Mouse (Mus musculus) NIH3T3 (cell line): ENCODE results near the gene Zfp518a.

Experiments
- DNase-seq: peaks from one replicate; pipeline ENCODE4 v3.0.0-alpha.2; 2012; ENCODE audit warnings: low read depth

Gene Zfp518a

DNA sequence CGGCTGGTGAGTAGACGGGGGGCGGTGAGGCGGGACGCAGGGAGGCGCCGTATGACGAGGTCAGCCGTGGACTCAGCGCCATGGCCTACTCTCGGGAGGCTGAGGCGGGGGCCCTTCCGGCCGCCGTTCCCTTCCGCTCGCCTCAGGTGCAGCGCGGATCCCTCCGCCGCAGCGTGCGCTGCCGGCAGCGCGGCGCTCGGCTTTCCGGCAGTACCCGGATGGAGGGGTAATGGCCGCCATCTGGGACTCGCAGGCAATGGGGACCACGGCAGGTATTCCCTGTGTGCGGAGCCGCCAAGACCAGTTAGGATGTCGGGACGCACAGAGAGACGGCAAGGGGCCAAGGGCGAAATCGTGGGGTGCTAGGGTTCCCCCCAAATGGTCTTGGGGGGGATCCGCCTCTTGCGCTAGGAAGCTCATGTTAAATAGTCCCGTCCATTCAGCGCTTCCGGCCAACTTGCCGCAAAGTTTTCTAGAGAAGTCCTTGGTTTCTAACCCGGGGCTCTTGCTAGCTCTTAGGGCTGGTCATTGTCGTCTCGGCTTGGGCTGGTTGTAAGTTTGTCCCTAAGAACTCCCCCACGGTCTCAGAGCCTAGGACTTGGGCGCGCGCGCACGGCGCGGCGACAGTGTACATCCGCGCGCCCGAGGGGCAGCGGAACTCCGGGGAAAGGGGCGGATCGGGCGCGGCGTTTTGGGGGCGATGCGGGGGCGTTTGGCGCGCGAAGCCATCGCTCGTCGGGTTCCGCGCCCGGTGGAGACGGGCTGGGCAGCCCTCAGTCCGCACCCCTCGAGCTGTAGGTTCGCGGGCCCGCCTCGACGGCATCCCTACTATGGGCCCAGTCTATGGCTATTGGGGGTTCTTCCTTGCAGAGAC is at the start of gene Zfp518a:
TSS of gene Zfp518a (plus strand) at position 187 of the 874 bp plus-strand sequence.
- DNase-seq: peak; percentile 88

DNA sequence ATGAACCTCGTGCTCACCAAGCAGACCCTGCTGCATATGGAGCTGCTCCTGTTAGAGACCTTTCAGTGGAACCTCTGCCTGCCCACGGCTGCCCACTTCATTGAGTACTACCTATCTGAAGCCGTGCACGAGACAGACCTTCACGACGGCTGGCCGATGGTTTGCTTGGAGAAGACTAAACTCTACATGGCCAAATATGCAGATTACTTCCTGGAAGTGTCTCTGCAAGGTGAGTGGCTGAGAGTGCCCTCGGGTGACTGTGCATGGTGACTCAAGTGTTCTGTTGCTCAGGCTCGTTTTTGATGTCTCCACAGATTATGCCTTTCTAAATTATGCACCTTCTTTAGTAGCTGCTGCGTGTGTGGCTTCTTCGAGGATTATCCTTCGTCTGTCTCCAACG is 49.8 kb upstream of the Zfp518a start:
- DNase-seq: no peak

DNA sequence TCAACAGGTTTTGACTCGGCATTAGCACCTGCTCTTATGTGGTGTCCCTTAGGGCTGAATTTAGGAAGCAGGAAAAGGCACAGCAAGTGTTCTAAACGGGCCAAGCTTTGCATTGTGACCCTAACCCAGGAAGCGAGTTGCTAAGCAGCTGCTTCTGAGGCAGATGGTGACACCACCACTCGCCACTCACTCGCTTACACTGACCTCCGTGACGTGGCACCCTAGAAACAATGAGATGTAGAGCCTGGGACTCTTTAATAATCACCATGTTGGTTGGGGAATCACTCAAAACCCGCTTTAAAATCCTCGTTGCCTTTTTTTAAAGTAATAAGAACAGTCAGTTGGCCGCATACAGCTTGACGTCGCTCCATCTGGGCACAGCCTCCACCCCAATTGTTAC is 45.1 kb upstream of the Zfp518a start:
- no peak for DNase-seq

DNA sequence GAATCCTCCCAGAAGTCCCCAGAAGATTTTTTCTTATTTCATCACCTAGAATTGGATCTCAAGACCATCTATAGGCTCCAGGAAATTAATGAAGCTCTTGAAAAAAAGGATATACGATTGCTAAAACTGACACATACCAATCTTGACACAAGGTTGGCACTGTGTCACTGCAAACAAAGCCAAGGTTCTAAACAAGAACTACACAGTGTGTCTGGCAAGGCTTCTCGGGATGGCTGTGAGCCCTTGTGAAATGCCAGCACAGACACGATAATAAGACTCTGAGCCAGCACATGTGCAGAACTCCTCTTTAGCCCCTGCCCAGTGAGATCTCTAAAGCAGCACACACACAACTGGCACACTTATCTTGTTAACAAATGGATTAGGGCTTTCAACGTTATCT is 35.0 kb upstream of the Zfp518a start:
- peak; percentile 24 for DNase-seq

DNA sequence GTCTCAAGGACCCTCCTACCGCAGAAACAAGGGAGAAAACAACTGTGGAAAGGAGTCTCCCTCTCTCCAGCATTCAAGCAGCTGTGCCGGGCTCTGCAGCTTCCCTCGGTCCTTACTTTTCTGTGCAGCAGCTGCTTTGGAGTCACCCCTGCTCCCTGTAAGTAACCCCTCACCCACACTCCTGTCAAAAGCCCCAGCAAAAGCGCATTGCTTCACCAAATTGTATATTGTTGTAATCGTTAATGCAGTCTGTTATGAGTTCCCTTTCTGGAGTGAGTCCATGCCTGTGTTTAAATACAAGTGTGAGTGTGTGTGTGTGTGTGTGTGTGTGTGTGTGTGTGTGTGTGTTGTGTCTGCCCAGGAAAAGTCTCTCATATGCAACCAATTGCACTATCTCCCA is 26.2 kb upstream of the Zfp518a start:
- peak; percentile 20 for DNase-seq

DNA sequence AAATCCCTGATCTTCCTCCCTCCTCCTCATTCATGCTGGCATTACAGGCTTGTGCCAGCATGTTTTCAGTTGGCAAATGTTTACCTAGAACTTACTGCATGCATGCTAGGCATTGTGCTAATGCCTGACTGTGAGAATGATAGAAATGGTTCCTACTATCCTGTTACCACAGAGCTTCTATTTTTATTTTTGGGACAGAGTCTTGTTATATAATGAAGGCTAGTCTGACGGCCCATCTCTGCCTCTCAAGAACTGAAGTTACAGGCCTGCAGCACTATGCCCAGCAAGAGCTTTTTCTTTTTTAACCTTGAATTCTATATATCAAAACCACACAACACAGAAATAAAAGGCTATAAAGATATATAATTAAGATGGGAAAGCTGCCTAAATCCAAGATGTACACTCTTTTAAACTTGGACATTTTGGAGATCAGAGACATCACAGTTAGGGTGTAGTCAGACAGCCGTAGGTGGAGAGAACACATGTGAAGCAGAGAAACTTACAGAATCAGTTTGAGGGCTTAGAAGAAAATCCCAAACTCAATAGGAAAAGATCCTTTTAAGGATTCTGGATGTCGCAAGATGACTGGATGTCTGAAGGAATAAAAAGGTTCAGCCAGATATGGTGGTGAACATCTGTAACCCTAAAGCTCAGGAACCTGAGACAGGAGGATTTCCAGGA is 24.9 kb upstream of the Zfp518a start:
- DNase-seq: no peak

DNA sequence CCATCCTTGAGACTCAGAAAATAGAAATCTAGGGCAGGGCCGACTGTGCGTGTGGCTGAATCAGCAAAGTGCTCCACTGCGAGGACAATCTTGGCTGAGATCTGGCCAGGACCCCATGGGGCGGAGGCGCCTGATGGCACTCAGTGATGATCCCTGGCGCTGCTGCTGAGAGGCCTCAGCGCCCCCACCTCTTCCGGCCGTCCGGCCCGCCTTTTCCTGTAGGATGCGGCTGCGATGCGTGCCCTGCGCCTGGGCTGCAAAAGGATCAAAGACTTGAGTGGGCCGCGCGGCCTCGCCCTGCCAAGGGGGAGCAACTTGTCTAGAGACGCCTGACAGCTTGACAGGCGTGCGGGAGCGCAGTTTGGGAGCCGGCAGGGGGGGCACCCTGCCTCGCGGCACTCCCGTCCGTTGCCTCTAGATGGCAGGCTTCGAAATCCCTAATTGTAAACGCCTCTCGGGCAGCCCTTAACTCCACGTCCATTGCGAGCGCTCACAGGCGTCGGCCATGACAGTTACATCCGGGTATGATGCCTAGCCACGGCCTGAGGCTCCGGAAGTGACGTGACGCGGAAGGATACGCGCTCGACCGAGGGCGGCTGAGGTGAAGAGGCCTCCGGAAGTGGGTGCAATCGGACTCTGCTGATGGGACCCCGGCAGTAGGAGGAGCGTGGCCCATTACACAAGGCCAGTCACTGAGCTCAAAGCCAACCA is 21.4 kb upstream of the Zfp518a start:
- DNase-seq: no peak

DNA sequence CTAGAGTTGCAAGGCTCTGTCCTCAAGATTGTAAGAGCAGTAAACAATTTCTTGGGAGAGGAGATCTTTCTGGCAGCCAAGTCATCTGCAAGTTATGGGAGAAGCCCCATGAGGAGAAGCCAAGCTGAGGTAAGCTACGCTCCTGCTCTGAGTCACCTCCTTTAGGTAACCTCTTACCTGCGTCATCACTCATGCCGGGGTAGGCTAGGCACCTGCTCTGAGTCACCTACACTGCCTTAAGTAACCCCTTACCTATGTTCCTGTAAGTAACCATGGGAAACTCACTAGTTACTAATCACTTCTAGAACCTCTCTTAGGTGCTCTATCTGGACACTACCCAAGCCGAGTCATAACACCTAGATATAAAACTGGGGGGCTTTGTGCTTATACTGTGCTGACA is 12.8 kb upstream of the Zfp518a start:
- DNase-seq: no peak

DNA sequence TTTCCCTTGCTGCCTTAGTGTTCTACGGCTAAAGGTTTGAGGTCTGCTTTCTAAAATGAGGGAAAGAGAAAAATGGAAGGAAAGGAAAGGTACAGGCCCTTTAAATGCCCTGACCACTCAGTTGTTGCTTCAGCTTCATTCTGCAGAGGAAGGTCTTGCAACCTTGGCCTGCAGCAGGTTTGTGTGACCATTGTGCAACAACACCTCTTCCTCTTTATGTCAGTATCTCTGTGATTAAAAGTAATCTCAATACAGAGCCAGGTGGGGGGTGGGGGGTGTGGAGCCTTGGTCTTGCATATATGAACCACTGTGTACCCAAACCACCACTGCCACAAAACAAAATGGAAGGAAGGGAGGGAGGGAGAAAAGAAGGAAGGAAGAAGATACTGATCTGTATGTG is 5.6 kb upstream of the Zfp518a start:
- no peak for DNase-seq

DNA sequence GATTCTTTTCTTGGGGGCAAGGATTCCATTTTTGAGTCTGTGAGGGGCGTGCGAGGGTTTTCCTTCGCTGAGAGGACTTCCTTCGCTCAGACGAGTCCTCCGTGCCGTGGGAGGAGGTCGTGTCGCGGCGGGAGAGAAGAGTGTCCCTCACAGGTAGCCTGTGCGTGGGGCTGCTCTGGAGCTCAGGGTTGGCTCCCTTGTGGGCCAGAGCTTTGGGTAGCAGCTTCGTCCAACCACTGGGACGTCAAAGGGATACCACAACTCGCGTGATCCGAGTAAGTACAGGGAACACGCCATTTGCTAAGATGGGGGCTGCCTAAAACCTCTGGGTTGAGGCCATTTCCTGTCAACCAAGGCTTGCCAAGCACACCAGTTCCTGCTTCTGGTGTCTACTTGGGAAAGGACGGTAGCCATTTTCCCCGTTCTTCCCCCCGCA is 416 bp upstream of the Zfp518a start:
- no peak for DNase-seq

DNA sequence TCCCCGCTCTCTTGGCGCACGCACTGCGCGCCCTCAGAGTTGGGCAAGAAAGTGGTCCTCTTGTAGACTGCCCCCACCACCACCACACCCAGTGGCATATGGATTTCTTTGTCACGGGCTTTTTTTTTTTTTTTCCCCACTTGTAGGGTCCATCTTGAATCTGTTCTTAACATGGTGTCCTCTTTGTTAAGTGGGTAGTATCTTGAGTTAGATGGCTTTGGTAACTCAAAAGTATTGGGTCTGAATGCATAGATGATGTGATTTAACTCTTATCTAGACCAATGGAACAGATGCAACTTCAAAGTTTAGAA is 843 bp downstream of the Zfp518a start:
- DNase-seq: no peak

DNA sequence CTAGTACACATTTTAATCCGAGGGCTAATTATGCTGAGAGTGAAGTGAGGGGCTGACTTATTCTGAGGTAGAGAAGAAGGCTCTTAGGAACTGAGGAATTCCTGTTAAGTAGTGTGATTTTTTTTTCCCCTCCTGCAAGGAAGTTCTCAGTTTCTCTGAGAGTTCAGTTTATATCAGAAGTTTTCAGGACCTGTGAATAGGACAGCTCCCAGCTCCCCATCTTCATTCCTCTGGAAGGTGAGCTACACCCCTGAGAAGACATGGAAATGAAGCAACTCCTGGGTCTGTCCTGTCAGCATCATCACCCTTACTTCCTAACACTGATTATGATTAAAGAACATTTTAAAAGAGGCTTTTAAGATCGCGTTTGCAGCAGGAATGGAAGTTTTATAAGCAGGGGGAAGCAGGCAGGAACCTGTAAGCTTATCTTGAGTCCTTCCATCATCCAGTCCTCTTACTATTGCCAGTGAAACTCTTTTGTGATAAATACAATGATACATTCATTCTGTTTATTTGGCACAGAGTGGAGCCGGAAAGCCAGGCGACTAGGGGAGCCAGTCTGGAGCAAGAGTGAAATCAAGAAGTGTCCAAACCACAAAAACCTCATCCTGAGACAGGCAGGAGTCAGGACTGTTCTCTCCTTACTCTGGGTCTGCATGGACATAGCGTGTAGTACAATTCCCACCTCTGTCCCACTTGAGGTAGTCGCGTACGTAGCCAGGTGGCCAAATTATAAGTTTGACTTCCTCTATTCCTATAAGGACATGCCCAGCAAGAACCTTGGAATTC is 37.3 kb downstream of the Zfp518a start:
- peak; percentile 11 for DNase-seq

DNA sequence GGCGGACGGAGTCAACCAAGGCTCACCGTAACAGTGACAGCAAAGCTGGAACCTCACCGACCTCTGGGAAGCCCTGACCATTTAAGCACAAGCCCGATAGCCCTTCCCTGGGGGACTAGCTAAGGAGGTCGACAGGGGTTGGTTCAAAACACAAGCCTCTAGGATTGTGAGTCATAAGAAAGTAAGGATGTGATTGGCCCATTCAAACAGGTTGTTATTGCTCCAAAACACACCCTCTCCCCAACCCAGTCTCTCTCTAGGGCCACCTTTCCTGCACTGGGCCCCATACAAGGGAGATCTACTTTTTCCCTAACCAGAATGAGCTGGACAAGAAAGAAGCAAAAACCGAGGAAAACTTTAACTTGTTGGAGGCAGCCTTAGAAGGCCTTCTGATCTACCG is 40.9 kb downstream of the Zfp518a start:
- no peak for DNase-seq

DNA sequence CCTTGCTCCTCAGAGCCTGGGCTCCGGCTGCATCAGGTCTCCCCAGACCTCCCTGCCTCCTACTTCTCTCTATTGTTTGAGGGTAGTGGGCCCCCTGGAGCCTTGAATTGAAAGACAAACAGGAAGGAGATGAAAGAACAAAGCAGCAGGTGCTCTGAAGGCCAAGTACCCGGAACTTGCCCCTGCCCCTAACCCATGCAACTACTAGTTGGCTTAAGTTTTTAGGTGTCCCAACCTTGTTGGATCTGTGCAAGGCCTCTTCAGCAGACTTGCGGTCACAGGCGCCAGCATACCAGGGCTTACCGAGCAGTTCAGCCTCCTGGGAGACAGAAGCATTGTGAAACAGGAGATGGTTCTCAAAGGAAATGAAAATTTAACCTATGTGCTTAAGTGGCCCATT is 41.5 kb downstream of the Zfp518a start:
- DNase-seq: no peak

DNA sequence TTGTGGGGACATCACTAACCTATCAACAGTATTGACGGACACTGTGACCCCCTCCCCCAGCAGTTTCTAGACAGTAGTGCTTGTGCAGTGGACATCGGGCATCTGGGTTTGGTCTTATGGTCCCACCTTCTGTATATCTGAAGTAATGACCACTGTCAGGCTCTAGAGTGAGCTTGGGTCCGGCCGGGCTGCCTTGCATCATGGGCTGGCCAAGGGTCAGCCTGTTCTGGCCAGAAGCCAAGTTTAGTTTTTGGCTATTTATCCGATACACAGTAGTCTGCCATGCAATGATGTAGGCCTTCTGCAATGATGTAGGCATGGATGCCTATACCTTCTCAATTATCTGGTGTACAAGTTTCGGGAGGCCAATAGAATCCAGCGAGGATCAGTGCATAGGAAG is 49.0 kb downstream of the Zfp518a start:
- DNase-seq: no peak

DNA sequence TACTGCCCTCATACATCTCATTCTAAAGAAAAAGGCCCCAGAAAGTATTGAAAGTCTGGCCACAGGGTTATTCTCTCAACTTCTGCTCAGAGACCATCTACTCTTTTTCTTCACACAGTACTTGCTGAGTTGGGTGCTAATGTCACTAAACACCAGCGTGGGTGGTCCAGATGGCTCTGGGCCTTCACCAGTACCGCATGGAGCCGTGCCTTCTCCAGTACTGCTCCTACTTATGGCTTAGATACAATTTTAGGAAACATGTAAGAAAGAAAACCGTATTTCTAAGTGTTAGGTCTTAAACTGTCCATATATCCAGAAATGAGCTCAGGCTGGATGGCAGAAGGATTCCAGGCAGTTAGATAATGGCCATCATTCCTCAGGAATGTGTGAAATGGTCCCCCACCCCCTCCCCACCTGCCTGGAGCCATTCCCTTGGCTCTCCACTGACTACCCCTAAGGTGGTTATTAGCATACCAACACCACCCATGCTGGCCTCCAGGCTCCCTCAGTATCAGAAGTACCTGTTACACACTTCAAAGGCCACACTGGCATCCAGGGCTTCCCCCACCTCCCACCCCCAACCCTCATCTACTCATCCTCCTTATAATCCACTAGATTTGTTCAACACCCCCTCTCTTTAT is 52.6 kb downstream of the Zfp518a start:
- DNase-seq: no peak

DNA sequence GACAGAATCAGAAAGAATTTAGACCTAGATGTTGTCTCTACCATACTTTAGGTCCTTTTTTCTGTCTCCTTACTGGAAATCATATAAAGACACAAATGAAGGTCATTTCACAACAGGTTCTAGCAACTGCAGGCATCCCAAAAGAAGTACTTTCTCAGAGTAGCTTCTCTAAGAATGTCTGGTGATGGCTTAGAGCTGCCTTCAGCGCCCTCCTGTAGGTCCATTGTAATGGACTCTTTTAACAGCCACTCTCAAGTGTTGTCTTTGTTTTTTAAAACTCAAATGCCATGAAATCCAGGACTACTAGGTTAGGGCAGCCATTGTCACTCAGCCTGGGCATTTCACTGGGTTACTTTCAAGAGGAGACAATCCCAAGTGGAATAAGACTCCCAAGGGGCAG is 64.5 kb downstream of the Zfp518a start:
- no peak for DNase-seq

DNA sequence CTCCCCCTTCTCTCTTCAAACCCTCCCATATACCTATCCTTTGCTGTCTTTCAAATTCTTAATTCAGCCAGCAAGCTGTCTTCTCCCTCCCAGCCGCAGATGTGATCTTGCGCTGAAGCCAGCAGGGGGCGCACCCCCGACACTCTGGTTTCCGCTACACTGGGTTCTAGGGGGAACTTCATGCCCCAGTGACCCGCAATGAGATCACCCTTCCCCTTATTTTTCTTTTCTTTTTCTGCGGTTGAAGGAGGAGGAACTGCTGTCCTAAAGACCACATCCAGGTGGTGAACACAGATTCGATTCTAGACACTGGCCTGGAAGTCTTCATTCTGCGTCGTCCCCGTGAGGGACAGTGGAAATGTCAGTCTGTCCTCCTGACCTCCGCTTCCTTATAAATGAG is 68.5 kb downstream of the Zfp518a start:
- peak; percentile 51 for DNase-seq

DNA sequence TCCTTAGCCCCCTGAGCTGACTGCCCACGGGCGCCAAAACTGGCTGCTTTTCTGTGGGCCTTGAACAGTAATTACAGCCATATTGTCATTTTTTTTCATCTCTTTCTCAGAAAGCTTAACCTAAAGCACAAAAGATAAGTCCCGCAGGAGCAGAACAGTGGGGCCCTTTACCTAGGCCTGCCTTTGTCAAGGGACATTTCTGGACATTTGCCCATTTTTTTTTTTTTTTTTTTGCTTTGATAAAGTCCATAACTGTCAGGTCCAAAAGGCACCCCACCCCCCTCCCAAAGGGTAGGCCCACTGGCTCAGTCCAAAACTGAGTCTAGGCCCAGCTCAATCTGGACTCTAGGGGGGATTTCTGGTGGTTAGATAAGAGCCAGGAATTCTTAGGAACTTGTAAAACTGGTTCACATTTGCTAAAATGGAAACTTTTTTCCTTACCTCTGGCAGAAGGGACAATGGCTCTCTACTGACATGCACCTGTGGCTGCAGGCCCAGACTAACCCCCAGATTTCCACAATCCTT is 69.9 kb downstream of the Zfp518a start:
- no peak for DNase-seq

DNA sequence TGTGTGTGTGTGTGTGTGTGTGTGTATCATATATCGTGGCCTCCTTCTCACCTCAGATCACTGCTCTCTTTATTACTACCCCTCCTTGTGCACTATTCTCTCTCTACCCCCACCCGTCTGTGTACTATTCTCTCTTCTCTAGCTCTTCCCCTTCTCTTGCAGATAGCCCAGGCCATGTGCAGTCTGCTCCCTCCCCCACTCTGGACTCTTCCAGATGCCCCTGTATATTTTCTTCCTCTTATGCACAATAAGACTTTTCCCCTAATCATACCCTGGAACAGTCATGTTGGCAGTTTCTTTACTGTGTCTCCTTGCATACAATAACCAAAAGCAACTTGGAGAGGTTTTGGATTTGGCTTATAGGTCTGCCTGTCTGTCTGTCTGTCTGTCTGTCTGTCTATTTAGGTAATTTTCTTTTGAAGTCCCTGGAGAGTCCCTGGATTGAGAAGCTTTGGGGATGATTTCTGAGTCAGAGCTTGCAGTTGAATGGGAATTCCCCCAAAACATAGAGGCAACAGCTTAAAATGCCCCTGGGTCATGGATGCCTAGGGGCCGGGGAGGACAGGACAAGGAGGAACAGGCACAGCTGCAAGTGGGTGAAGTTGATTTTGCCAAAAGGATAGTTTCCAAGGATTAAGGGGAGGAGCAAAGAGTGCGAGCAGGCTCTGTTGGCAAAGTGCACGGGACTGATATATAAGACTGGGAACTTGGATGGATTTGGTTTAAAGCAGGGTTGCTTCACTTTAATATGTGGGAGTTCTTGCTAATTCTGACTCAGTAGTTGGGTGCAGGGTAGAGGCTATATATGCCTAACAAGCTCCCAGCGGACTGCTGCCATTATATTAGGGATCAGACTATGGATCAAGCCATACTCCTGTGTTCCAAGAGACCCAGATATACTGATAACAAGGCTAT is 70.7 kb downstream of the Zfp518a start:
- DNase-seq: no peak
